Mouse (Mus musculus) 3T3-L1 (cell line): ENCODE results near the gene Rictor.

Experiments used
- DNase-seq: peaks from one replicate; pipeline ENCODE4 v3.0.0-alpha.2; 2015; ENCODE audit warnings: low read depth, low spot score

Gene Rictor

DNA sequence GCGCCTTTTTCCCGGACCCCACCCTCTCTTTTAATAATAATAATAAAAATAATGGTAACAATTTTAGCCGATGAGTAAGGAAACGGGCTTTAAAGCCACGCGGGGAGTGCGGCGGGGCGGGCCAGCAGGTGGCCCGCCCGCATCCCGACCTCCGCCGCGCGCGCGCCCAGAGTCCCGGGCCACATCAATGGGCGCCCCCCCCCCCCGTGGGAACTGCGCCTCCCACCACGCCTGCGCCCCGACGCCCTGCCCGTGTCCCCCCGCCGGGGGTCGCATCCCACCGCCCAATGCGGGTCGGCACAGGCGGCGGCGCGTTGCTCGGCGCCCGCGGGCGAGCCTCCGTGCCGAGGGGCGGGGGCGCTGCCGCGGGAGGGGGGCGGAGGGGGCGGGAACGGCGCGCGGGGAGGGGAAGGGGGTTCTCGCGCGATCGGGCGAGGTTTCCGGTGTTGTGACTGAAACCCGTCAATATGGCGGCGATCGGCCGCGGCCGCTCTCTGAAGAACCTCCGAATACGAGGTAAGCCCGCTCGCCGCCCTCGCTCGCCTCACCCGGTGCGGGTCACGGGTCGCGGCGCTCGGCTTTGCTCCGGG, at the start of gene Rictor:
Rictor (plus strand) TSS at position 444 of the 590 bp plus-strand sequence.
- peak; percentile 83 for DNase-seq

DNA sequence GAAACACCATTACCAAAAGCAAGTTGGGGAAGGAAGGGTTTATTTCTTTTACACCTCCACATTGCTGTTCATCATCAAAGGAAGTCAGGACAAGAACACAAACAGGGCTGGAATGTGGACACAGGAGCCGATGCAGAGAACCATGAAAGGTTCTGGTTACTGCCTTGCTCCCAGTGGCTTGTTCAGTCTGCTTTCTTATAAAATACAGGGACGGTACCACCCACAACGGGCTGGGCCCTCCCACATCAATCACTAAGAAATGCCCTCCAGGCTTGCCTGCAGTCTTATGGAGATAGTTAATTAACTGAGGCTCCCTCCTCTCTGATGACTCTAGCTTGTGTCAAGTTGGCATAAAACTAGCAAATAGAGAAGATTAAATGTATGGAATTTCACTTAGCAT, 46.2 kb upstream of the Rictor start:
- DNase-seq, result no peak

DNA sequence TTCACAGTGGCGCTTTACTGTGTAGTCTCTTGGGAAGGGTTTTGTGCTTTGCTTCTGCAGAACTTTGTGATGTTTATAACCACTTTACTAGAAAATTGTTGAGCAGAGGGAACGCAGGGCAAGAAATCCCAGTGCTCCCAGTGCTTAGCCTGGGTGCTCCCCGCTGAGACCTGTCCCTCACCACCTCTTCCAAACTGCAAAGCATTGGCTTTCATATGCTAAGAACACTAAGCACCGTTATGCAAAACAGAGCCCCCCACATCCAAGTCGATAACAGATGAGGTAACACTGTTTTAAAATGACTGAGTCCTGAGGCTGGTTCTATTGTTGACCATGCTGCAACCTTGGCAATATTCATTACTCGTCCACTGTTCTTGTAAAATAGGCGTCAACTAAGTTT, 44.2 kb upstream of the Rictor start:
- DNase-seq, result no peak

DNA sequence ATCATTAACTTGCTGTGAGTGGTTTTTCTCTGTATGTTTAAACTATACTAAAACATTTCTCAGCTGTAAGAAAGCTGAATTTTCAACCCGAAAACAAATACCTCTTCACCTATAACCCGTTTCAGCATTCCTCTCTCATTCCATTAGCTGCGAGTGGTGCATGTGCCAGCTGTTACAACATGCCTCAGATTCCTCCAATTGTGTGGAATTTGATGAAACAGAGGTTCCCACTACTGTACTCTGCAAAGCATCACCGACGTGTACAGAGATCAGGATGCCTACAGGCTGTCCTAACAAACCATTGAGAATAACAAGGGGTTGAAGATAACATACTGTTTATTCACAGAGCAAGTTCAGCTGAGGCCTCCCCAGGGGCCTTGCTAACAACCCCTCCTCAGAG, 42.1 kb upstream of the Rictor start:
- peak; percentile 42 for DNase-seq

DNA sequence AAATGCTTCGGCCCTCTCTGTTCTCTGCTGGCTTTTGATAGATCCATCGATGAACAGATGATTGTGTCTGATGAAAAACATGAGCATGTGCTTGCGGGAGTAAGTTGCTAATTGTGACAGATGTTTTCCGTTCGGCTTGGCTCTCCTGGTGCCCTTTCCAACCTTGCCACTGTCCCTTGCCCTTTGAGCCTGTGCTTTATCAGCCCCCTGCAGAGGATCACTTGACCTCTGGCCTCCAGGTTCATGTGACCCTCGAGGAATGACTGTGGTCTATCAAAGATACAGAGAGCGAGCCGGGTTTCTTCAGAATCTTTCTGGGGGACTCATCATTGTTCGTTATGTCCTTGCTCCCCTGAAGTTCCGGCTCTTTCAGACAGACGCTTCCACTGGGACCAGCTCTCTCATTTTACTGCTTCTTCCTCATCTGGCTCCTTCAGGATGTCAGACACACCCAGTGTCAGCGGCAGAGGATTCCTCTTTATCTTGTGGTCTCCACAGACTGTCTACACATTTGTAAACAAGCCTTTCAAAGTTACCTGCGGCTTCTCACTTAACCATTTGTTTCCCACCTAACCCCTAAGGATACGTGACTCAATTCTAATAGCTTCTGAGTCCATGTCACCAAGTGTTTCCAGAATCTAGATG, 39.3 kb upstream of the Rictor start:
- no peak for DNase-seq

DNA sequence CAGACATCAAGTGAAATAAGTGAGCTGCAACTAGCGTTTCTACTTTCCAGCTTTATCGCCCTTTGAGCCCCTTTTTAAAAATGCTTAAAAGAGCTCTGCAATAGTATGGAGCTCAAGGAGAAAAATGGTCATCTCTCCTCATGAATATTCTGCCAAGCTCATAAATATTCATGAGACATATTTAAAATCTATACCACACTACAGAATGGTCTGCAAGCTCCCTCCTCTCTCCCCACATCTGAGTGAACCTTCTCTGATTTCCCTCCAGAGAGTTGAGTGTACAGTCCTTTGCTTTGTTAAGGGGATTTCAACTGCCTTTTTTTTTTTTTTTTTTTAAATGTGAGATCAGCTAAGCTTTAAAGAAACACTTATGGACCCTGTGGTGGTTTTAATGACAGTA, 29.7 kb upstream of the Rictor start:
- no peak for DNase-seq

DNA sequence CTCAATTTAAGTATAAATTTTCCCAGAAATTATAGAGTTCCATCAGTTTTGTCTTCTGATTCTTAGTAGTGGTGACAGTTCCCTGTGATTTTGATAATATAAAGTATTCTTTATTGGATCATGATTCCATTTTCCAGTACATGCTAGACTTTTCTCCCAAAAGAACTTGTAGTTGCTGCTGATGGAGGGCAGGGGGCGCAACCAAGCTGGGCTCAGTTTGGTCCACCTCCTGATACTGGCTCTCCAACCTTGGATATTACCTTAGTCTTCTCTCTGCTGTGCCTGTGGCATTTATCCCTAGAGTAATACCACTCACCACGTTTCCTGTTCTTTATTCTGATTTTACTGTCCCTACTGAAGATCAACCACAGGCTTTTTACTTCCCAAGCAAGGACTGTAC, 6.0 kb upstream of the Rictor start:
- DNase-seq, result no peak

DNA sequence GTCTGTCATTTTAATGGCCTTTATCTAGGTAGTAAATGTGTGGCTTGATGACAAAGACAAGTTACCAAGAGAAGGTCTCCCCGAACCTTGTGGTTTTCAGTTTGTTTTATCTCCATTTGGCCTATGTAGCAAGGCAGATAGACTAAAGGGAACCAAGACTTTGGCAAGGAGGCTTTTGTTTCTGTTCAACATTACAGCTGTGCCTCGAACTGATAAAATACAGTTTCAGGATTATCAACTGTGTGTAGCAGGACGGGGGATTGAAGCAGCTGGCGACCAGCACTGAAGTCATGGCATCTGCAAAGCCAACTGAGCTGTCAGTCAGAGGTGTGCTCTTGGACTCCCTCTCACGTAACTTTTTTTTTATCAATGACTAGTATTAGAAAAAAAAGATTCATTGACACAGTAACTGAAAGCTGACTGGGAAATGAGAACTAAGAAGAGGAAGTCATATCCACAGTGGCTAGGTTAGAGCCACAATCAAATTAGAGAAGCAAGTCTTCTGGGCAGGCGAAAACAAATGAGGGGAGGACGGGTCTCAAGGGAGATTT, 2.8 kb upstream of the Rictor start:
- no peak for DNase-seq

DNA sequence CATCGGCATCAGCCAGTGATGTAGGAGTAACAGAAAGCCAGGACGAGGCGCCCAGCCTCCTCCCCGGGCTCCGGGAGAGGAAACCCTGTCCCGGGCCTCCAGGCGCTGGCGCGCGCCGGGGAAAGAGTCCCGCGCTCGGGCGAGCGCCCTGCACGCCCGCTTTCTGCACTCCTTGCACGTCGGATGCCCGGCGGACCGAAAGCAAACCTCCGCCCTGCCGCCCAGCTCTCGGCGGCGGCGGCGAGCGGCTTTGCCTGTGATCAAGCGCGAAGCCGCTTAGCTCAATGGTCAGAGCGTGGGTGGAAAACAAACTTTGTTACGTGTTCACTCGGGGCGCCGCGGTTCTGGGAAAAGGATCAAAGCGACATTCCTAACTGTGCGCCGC, 636 bp upstream of the Rictor start:
- peak; percentile 71 for DNase-seq

DNA sequence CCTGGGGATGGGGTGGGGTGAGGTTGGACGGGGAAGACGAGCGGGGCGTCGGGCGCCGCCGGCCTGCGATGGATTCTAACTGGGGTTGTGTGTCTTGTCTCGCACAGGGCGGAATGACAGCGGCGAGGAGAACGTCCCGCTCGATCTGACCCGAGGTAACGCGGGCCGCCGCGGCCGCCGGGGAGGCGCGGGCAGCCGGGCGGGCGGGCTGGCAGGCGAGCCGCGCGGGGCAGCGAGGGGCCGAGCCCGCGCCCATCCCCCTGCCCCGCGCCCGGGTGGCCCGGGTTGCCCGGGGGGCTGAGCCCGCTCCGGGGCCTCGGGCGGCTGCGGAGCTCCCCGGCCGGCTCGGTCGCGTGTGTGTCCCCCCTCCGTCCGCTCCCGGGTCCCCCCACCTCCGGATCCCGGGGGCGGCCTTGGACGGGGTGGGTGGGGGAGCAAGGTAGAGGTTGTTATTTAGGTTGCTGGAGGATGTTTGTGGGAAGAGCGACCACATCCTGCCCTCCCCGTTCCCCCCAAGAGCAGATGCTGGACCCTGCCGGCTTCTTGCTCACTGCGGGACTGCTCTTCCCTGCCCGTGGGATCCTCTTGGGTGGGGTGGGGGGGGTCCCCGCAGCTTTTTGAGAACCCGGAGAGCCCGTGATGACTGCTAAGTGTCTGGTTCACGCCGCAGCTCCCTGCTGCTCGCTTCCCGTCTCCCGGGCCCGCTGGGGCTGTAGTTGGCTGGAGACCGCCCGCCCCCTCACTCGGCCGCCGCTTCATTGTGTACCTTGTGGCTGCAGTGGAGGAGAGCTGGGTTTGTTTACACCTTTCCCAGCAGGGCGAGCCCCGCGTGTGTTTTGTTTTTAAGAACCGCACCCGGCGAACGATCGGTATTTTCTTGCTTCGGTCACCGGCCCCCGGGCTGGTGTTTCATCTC, 605 bp downstream of the Rictor start:
- peak; percentile 38 for DNase-seq

DNA sequence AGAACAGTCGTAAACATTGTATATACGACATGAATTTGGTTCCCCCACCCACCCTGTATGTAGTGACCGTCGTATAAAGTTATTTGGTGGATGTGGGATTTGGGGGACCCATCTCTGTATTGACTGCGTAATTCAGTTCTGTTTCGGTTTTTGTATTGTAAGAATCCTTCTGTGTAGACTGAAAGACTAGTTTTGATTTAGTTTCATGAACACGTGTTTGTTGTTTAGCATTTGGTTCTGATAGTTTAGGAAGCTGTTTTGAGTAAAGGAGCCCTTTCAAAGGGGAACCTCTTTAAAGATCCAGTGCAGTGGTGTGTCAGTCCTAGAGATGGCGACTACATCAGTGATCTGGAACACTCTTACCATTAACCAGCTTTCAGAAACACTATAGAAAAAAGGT, 1.4 kb downstream of the Rictor start:
- DNase-seq, result peak; percentile 27

DNA sequence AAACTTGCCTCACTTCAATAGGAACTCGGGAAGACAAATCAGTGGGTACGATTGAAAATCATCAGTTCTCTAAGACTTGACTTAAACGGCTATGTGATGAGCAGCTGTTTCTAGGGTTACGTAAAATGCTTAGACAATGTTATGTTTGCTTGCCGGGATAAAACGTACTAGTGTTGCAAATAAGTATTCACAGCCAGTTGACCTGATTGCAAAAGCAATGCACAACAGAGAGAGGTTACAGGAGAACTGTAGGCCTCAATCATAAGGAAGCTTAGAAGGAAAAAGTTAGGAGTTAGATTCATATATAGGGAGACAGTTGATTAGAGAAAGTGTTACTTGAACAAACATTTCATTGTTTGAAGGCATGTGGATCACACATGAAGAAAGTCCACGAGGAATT, 2.2 kb downstream of the Rictor start:
- DNase-seq, result no peak

DNA sequence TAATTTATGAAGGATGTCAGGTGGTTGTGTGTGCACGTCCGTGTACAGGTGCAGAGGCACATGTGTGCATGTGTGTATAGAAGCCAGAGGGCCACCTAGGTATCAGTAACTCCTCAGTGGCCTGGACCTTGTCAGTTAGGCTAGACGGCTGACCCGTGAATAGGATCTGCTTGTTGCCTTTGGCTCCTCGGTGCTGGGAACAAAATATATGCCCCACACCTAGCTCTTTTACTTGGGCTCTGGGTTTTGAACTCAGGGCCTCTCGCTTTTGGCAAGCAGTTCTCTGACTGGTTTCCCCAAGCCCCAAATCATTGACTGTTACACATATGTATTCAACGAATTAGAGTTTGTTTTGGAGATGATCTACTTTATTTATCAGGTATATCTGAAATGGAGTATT, 3.0 kb downstream of the Rictor start:
- no peak for DNase-seq

DNA sequence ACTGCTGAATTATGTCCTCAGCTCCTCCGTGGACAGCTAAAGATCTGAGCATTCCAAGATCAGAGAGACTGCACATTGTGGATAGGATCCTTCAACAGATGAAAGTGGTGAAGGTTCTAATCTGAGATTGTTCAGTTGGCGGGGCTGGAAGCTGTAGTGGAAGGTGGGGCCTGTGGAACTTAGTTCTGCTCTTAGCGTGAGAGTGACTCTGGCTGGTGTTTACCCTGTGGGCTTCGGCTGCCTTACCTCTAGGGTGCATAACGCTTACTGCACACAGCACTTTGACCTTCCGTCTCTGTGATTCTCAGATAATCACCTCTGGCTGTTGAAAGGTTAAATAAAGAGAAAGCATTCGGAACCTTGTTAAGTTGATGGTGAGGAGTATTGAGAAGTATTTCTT, 6.6 kb downstream of the Rictor start:
- DNase-seq, result no peak

DNA sequence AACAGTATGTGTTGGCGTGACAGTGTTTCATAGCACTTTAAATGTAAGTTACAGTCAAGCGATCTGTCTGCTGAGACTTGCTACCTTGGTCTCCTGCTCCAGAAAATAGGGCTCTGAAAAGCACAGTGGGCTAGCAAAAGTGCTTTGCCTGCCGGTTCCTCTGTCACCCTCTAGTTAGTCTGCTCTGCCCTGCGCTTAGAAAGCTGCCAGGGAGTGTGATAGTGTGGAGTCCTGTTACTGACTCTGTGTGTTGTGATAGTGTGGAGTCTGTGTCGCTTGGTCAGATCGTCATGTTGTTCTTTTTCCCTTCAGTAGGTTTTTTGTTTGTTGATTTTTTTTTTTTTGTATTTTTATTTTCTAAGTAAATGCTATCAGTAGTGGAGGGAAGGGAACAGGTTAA, 7.1 kb downstream of the Rictor start:
- DNase-seq, result no peak

DNA sequence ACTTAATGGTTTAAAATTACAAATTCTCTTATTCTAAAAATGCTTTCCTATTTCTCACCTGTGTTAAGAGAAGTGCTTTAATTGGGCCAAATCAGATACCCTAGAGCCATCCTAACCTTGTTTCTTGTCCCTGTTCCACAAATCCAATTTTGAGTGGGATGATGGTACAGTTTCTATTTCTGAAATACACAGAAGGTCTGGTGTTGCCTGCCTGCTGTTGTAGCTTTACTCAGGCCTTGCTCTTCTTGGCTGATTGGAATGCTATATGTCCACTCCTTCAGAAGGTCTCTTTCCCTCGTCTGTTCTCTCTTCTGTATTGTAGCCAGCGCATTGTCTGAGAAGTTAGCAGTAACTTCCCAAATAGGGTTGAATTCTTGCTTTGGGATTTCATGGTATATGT, 13.2 kb downstream of the Rictor start:
- DNase-seq, result no peak

DNA sequence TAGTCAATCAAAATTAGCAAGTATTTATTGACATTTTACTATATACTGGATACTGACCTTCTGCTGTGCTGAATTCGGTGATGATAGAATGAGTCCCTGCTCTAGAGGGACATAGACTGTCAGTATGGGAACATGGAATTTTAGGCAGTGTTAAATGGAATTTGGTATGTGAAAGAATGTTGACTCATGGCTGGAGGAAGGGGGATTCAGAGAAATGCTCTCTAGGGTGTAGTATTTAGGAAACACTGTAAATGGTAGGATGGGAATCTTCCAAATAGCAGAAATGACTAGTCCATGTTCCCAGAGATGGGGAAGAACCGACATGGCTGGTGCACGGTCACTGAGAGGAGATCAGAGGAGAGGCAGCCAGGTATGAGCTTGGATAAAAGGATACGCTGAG, 13.6 kb downstream of the Rictor start:
- peak; percentile 73 for DNase-seq

DNA sequence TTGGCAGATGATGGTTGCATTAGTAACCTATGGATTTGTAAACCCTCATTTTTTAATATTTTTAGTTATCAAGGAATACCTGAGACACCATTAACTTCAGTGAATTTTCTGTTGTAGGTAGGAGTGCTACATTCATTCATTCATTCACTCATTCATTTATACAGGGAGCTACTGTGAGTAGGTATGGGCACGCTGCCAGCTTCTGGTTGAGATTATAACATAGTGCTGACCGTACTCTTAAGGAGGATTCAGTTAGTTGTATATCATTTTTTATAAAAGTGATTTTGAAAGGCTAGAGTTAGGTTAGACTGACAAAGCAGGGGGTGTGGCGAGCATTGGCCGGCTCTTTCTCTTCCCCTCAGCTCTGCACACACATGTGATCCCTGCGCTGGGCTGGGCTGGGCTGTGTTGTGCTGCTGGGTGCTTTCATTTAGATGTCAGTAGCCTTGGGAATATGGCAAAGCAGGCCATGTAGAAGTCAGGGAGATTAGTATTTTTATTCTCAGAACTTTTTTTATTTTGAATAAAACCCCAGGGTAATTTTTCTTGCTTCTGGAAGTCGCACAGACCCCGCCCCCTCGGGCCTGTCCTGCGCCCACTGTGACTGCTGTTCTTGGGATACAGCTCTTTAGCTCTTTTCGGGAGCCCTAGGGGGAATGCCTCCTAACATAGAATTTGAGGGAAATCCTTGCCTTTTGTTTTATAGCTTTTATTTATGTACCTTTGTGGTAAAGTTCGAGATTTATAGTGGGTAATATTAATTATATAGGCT, 14.4 kb downstream of the Rictor start:
- DNase-seq, result peak; percentile 20

DNA sequence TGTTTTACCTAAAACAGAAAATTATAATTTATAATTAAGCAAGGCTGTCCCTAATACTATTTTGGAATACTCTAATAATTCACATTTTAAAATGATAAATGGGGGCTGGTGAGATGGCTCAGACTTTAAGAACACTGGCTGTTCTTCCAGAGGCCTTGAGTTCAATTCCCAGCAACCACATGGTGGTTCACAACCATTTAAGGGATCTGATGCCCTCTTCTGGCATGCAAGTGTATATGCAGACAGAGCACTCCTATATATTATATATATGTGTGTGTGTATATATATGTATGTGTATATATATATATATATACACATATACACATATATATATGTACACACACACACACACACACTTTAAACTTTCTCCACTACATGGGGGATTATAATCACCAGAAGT, 15.2 kb downstream of the Rictor start:
- no peak for DNase-seq

DNA sequence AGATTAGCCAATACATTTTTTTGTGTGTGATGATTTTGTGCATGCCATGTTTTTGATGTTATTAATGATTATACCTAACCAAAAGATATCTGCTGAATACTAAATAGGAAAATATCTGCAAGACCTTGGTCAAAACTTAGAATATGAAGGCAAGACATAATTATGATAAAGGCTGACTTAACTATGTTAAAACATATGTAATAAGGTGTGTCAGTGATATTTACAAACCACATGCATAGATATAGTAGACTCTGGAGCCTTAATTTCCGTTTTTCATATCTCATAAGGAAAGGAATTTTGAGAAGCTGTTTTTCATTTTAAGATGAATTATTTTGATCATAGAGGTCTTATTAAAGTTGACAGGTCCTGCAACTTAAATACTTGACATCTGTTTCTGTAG, 16.3 kb downstream of the Rictor start:
- DNase-seq, result no peak

DNA sequence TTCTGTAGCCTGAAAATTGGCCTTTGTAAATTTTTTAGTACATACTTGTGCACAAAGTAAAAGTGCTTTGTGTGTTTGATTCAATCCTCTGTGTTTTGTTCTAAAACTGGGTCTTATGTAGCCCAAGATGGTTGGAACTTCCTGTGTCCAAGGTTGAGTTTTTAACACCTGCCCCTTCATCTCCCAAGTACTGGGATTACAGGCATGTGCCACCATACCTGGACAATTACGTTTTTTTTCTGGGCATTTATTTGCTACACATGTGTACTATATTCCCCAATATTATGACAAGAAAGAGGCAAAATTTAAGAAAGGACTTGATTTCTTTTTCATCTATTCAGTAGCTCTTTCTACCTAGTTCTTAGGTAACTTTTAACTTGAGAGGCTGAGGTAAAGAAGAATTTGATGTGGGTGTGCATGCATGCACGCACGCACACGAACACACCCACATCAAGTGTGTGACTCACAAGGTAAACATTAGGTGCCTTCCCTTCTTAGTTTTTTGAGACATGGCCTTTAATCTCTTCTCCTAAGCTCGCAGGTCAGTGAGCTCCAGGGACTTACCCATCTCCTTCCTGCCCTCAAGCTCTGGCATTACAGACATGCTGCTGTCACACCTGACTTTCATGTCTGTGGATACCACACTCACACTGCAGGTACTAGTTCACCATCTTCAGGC, 18.1 kb downstream of the Rictor start:
- DNase-seq, result no peak
